Mouse (Mus musculus) limb, embryonic 15.5 days (tissue): Measurements from ENCODE around the gene Hilpda. TPM values are rescaled to one million over a fixed set of nuclear protein-coding genes. Genes with fewer than 3 reads are reported as not detected.
A peak's percentile ranks its signal among the peaks of the same experiment; 100 is the strongest.

Experiments used
- ATAC-seq: fragments of 200-750 bp; cut with Nextera tagmentation; 2 replicates; pipeline ENCODE4 v1.8.0; 2017; ENCODE audit warnings: low read depth, moderate TSS enrichment; ENCODE audit not compliant: insufficient number of reproducible peaks, low FRiP score, low TSS enrichment
- H3K27ac ChIP-seq: fragments of 300-500 bp; sonication (generic); 2 replicates; pipeline ENCODE4 v1.5.1; 2015; ENCODE audit warnings: moderate library complexity, mild to moderate bottlenecking, inconsistent platforms
- H3K27me3 ChIP-seq: fragments of 300-500 bp; sonication (generic); 2 replicates; pipeline ENCODE4 v1.6.1; 2015; ENCODE audit warnings: inconsistent platforms
- H3K36me3 ChIP-seq: fragments of 300-500 bp; sonication (generic); 2 replicates; pipeline ENCODE4 v1.6.1; 2015; ENCODE audit warnings: inconsistent platforms
- H3K4me1 ChIP-seq: fragments of 300-500 bp; sonication (generic); 2 replicates; pipeline ENCODE4 v1.6.1; 2015; ENCODE audit warnings: inconsistent platforms
- H3K4me2 ChIP-seq: fragments of 300-500 bp; sonication (generic); 2 replicates; pipeline ENCODE4 v1.6.1; 2015; ENCODE audit warnings: mild to moderate bottlenecking, inconsistent platforms
- H3K4me3 ChIP-seq: fragments of 300-500 bp; sonication (generic); 2 replicates; pipeline ENCODE4 v1.5.1; 2015; ENCODE audit warnings: mild to moderate bottlenecking, inconsistent platforms
- H3K9ac ChIP-seq: fragments of 300-500 bp; sonication (generic); 2 replicates; pipeline ENCODE4 v1.6.1; 2015; ENCODE audit warnings: inconsistent platforms
- H3K9me3 ChIP-seq: fragments of 300-500 bp; sonication (generic); 2 replicates; pipeline ENCODE4 v1.6.1; 2016; ENCODE audit warnings: inconsistent platforms
- WGBS: fragments of 180-500 bp; shearing (Covaris S2); methylation state at CpG from one replicate; pipeline ENCODE4 v1.1.7; 2015; 5-methylcytosine and 5-hydroxymethylcytosine counted together
- polyA plus RNA-seq: library from polyadenylated mRNA; unstranded; fragments of >200 nt; fragmentation: Nextera tagmentation; extraction: Ambion mirVana; gene quantifications from 2 replicates; pipeline ENCODE4 v1.2.1, GENCODE M21; 2015

Hilpda gene
- 41.8 and 45.7 TPM in 2 replicates for polyA plus RNA-seq

GRCm38 (mm10) chr6:29272312-29273072, at the start of gene Hilpda:
Hilpda (plus strand) TSS chr6:29272488.
- peak within 1 kb of the TSS; percentile 55 for H3K4me2 ChIP-seq
- no peaks in the 10 kb centered on the region for H3K9me3 ChIP-seq
- peak within 1 kb of the TSS; percentile 63 for H3K9ac ChIP-seq
- peak within 1 kb of the TSS; percentile 67 for H3K4me3 ChIP-seq
- no peaks in the 10 kb centered on the region for H3K27me3 ChIP-seq
- H3K4me1 ChIP-seq: peaks cover 16% of the 10 kb centered on the region
- peak; percentile 97 for ATAC-seq
- peak within 1 kb of the TSS; percentile 83 for H3K27ac ChIP-seq
- peaks cover 15% of the 10 kb centered on the region for H3K36me3 ChIP-seq
- under 1% methylated on average over 46 of the region's 46 CpGs for WGBS

- 85% methylated on average over 6 of the region's 6 CpGs for WGBS
- ATAC-seq: 0 out of 2 replicates have a peak, but pooled peaks have one; percentile 55
- Histone ChIP-seq H3K27me3 (no peaks in the 10 kb centered on the region), H3K27ac (no peak overlapping the region), H3K4me3 (no peak overlapping the region), H3K9me3 (no peaks in the 10 kb centered on the region), H3K4me2 (no peak overlapping the region), H3K36me3 (no peaks in the 10 kb centered on the region), H3K4me1 (no peaks in the 10 kb centered on the region), H3K9ac (no peak overlapping the region)
These were observed 42.9 kb upstream of the Hilpda start for GRCm38 (mm10) chr6:29229265-29229913.

GRCm38 (mm10) chr6:29230386-29230785, 41.9 kb upstream of the Hilpda start:
- Histone ChIP-seq H3K4me2 (no peak overlapping the region), H3K4me3 (no peak overlapping the region), H3K27ac (no peak overlapping the region), H3K9ac (no peak overlapping the region), H3K4me1 (no peaks in the 10 kb centered on the region), H3K9me3 (no peaks in the 10 kb centered on the region), H3K36me3 (no peaks in the 10 kb centered on the region), H3K27me3 (no peaks in the 10 kb centered on the region)
- ATAC-seq: no peak
- 61% methylated on average over 6 of the region's 6 CpGs for WGBS

GRCm38 (mm10) chr6:29231799-29232198, 40.5 kb upstream of the Hilpda start:
- H3K4me3 ChIP-seq: no peak overlapping the region
- no peaks in the 10 kb centered on the region for H3K36me3 ChIP-seq
- H3K4me1 ChIP-seq: no peaks in the 10 kb centered on the region
- no peak overlapping the region for H3K9ac ChIP-seq
- no peak overlapping the region for H3K27ac ChIP-seq
- no peaks in the 10 kb centered on the region for H3K9me3 ChIP-seq
- H3K27me3 ChIP-seq: no peaks in the 10 kb centered on the region
- H3K4me2 ChIP-seq: no peak overlapping the region
- no peak for ATAC-seq
- 65% methylated on average over 3 of the region's 3 CpGs for WGBS

- Histone ChIP-seq H3K36me3 (no peaks in the 10 kb centered on the region), H3K27ac (no peak overlapping the region), H3K4me2 (no peak overlapping the region), H3K4me1 (no peaks in the 10 kb centered on the region), H3K9ac (no peak overlapping the region), H3K9me3 (no peaks in the 10 kb centered on the region), H3K4me3 (no peak overlapping the region), H3K27me3 (no peaks in the 10 kb centered on the region)
- ATAC-seq: no peak
- WGBS: 66% methylated on average over 6 of the region's 6 CpGs
These were observed 40.0 kb upstream of the Hilpda start for GRCm38 (mm10) chr6:29232321-29232720.

- Histone ChIP-seq H3K4me3 (no peak overlapping the region), H3K27ac (no peak overlapping the region), H3K4me2 (no peak overlapping the region), H3K4me1 (no peaks in the 10 kb centered on the region), H3K36me3 (no peaks in the 10 kb centered on the region), H3K27me3 (no peaks in the 10 kb centered on the region), H3K9ac (no peak overlapping the region), H3K9me3 (no peaks in the 10 kb centered on the region)
- no peak for ATAC-seq
- 71% methylated on average over 3 of the region's 3 CpGs for WGBS
These were observed 38.6 kb upstream of the Hilpda start for GRCm38 (mm10) chr6:29233710-29234109.

GRCm38 (mm10) chr6:29234272-29234671, 38.0 kb upstream of the Hilpda start:
- Histone ChIP-seq H3K4me2 (no peak overlapping the region), H3K27ac (no peak overlapping the region), H3K27me3 (no peaks in the 10 kb centered on the region), H3K4me3 (no peak overlapping the region), H3K36me3 (no peaks in the 10 kb centered on the region), H3K4me1 (no peaks in the 10 kb centered on the region), H3K9ac (no peak overlapping the region), H3K9me3 (no peaks in the 10 kb centered on the region)
- 37% methylated on average over 8 of the region's 8 CpGs for WGBS
- ATAC-seq: no peak

- no peak for ATAC-seq
- Histone ChIP-seq H3K27me3 (no peaks in the 10 kb centered on the region), H3K4me2 (no peak overlapping the region)
These were observed 31.5 kb upstream of the Hilpda start for GRCm38 (mm10) chr6:29240806-29241205.

GRCm38 (mm10) chr6:29241697-29242096, 30.6 kb upstream of the Hilpda start:
- Histone ChIP-seq H3K4me2 (no peak overlapping the region), H3K36me3 (no peaks in the 10 kb centered on the region), H3K27me3 (no peaks in the 10 kb centered on the region), H3K4me1 (no peaks in the 10 kb centered on the region), H3K27ac (no peak overlapping the region), H3K9me3 (no peaks in the 10 kb centered on the region), H3K9ac (no peak overlapping the region), H3K4me3 (no peak overlapping the region)
- ATAC-seq: no peak
- 55% methylated on average over 2 of the region's 2 CpGs for WGBS

More at GRCm38 (mm10) chr6:29240806-29241205, 31.5 kb upstream of the Hilpda start:
- H3K9me3 ChIP-seq: no peaks in the 10 kb centered on the region
- no peak overlapping the region for H3K27ac ChIP-seq
- H3K36me3 ChIP-seq: no peaks in the 10 kb centered on the region
- no peaks in the 10 kb centered on the region for H3K4me1 ChIP-seq
- no peak overlapping the region for H3K4me3 ChIP-seq
- H3K9ac ChIP-seq: no peak overlapping the region
- WGBS: 35% methylated on average over 2 of the region's 2 CpGs

- Histone ChIP-seq H3K4me3 (no peak overlapping the region), H3K27me3 (no peaks in the 10 kb centered on the region)
- WGBS: 58% methylated on average over 1 of the region's 1 CpGs
These were observed 30.0 kb upstream of the Hilpda start for GRCm38 (mm10) chr6:29242265-29242664.

GRCm38 (mm10) chr6:29245272-29246120, 26.8 kb upstream of the Hilpda start:
- Histone ChIP-seq H3K9me3 (no peaks in the 10 kb centered on the region), H3K9ac (no peak overlapping the region), H3K4me1 (no peaks in the 10 kb centered on the region), H3K36me3 (no peaks in the 10 kb centered on the region), H3K27ac (no peak overlapping the region), H3K4me2 (no peak overlapping the region), H3K4me3 (no peak overlapping the region), H3K27me3 (no peaks in the 10 kb centered on the region)
- 68% methylated on average over 14 of the region's 14 CpGs for WGBS
- ATAC-seq: no peak

More at GRCm38 (mm10) chr6:29242265-29242664, 30.0 kb upstream of the Hilpda start:
- H3K9ac ChIP-seq: no peak overlapping the region
- H3K27ac ChIP-seq: no peak overlapping the region
- H3K9me3 ChIP-seq: no peaks in the 10 kb centered on the region
- ATAC-seq: no peak
- no peaks in the 10 kb centered on the region for H3K36me3 ChIP-seq
- no peaks in the 10 kb centered on the region for H3K4me1 ChIP-seq
- no peak overlapping the region for H3K4me2 ChIP-seq
